Mouse (Mus musculus) adrenal gland, postnatal 36 days (tissue): ENCODE results near the gene Safb. TPM values are rescaled to one million over a fixed set of nuclear protein-coding genes. Genes with fewer than 3 reads are reported as not detected.
"Not testable (repeated sequence)": the region's sequence is repeated elsewhere in the genome, so short reads cannot be mapped to it uniquely, and the experiment has no call there.

ENCODE experiments used
- DNase-seq, 2 experiments: peaks; one replicate each; pipeline ENCODE4 v3.0.0; 2021; ENCODE audit warnings: mixed read lengths in 1 of 2
- total RNA-seq, 2 experiments: library from RNA; stranded (reverse); gene quantifications; 2 replicates each; pipeline ENCODE4 v1.2.3; 2021

The Safb gene
- total RNA-seq, 2 experiments from 2014 or later, result 103 to 122 TPM

DNA sequence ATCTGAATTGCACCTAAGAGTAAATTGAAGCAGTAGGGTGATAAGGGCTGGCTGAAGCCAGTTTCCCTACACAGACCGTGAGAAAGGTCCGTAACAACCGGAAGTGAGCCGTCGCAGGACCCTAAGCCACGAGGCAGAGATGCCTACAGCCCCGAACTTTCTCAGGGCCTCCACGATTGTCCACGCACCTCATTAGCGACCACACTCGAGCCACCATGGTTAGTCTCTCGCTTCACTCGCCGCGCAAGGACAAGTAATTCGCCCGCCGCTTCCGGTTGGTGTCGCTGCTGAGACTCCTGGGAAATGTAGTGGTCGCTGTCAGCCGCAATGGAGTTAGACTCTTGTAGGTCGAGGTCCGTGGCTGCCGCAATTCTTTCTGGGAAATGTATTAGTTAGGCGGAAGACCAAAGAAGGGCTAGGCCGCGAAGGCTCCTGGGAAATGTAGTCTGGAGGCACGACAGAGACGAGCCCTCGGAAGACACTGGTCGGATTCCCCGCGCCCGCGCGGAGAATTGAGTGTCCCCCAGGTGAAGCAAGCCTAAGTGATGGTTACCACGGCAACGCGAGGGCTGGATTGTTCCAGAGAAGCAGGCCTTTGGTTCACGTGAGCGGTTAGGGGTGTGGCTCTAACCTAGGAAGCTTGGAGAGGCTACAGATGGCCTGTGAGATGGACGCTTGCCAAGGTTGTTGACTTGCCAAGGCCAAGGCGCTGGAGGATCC, 25.0 kb downstream of the Safb start, which contains the start of gene 2410015M20Rik:
TSS of gene 2410015M20Rik (minus strand) at position 320 of the 720 bp plus-strand sequence.
- peak; percentile 93 to 94 for DNase-seq

DNA sequence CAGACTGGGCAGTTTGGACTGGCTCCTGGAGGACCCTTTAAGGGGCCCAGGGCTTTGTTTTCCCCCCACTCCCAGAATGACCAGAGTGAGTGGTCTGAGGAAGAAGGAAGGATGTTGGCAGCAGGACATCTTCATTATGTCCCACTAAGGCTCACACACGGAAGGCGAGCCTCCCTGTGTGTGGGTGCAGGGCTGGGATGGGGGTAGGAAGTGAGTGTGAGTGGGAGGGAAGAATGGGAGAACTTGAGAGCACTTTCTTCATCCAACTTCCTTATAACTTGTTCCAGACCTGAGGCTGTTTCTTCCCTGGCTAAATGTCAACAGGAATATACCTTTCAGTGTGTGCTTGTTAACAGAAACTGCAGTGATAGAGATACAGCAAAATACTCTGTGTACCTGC, 26.7 kb downstream of the Safb start:
- no peak for DNase-seq

DNA sequence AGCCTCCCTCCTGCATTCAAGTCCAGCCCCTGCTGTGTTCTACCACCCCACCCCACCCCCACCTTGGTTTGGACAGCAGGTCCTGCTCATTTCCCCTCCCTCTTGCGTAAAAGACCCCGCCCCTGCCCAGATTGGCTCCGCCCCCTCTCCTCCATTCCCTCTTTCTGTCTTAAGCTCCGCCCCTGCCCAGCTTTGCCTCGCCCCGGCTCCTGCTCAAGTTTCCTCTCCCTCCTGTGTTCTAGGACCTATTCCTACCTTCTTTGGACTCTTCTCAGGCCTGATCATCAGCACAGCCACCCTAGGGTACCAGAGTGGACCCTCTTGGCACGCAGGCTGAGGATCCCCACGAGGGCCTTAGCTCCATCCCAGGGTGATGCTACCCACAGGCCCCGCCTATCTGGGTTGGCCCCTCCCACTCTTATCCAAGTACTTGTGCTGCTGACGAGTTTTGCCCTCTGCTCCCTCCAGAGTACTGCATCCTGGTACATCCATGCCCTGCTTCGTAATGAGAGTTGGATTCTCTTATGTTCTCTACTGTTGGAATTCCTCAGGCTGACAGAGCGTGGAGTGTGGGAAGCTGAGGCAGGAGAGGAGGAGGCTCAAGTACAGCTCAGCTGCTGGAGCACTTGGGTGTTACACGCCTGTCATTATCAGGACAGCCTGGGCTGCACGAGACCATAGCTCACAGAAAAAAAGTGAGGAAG, 27.4 kb downstream of the Safb start:
- peak in 1 of 2 experiments; percentile 72 for DNase-seq

DNA sequence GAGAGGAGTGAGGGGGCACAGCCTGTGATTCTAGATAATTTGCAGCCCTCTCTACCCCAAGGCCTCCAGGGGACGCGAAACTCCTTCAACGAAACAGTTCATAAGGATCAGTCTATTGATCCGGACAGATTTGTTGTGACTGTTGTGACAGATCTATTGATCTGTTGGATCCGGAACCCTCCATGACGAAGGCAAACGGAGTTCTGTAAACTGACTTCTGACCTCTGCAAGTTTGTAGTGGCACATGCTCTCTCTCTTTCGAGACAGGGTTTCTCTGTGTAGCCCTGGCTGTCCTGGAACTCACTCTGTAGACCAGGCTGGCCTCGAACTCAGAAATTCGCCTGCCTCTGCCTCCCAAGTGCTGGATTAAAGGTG, 27.9 kb downstream of the Safb start:
- not testable (repeated sequence) for DNase-seq

DNA sequence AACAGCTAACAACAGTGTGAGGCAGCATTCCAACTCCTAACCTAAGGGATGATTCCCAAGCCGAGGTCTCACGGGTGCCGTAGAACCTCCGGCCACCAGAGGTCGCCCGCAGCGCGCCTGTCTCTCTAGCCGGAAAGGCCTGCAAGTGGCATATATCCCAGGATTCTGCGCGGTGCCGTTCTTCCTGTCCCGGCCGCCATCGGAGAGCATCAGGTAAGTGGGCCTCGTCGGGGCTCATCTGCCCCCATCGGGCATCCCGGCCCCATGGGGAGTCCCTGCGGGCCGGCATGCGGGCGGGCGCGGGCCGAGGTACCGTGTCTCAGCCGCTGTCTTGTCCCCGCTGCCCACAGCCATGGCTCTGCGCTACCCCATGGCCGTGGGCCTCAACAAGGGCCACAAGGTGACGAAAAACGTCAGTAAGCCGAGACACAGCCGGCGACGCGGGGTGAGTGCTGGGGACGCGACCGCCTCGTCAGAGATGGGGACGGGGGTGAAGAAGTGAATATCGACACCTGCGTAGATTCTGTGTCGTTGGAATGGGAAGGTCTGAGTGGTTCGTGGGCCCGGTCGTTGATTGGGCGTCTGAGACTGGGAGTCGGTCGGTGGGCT, 28.7 kb downstream of the Safb start, which contains the start of gene Rpl36:
TSS of gene Rpl36 (plus strand) at position 181 of the 609 bp plus-strand sequence.
- DNase-seq, result peak; percentile 97

DNA sequence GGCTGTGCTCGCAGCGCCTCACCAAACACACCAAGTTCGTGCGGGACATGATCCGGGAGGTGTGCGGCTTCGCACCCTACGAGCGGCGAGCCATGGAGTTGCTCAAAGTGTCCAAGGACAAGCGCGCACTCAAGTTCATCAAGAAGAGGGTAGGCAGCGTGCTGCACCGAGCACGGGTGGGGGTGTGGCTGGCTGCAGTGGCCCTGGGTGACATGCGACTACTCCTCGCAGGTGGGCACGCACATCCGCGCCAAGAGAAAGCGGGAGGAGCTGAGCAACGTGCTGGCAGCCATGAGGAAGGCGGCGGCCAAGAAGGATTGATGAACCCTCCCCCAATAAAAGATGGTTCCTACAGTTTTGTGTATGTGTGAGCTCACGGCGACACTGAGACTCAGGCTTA, 29.3 kb downstream of the Safb start:
- peak; percentile 56 to 59 for DNase-seq

DNA sequence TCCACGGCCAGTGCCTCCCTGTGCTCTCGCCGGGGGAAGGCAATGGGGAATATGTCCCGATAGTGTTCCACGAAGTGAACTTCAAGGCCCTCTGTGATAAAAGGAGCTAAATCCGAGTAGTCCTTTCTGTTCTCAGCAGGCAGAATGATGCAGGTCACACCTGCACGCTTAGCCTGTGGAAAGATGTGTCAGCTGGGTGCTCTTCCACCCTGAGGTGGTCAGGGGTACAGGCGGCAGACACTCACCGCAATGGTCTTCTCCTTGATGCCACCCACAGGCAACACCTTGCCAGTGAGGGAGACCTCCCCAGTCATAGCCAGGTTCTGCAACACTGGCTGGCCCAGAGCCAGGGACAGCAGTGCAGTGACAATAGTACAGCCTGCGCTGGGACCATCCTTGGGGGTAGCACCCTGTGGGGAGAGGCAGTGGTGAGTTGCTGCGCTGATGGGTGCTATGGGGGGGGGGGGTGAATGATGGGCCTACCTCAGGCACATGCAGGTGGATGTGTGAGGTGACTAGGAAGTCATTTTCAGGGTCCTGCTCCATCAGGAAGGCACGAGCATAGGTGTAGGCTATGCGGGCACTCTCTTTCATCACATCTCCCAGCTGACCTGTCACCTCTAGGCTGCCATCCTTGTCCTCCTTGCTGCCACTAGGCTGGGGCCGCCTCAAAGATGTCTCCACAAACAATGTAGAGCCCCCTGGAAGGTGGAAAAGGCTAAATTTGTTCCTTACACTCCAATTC, 29.9 kb downstream of the Safb start:
- DNase-seq, result peak; percentile 58 to 67

DNA sequence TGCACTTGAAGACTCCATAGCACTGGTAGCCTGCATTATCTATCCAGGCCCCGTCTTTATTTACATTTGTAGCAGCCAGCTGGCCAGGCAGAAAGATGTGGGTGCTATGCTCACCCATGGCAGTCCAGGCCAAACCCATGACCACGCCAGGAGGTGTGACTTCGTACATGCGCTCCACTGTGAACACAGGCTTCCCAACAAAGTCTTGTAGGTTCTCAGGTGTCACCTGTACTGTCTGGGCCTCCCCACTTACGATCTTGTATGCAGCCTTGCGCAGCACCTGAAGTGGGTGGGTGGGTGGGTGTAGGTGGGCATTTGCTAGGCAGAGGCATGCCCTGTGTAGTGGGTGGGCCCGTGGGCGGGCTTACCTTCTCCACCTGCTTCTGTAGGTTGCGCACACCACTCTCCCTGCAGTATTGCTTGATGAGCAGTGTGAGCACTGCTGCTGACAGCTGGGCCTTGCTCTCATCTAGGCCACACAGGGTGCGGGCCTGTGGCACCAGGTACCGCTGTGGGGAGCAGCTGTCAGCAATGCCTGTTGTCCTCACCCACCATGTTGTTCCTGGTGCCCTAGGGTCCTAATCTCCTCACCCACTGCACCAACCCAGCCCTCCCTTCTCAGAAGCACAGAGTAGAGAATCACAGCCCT, 30.6 kb downstream of the Safb start:
- no peak for DNase-seq

DNA sequence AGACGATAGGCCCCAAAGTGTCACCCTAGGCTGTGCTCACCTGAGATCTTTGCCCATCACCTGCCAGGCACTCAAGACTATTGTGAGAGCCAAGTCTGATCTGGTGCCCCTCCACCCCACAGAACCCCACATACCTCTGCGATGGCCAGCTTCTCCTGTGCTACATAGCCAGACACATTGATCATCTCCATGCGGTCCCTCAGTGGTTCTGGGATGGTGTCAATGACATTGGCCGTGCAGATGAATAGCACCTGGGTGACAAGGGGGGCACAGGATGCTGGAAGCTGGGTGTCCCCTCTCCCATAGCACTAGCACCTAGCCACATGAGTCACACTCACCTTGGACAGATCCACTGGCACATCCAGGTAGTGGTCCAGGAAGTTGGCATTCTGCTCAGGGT, 31.2 kb downstream of the Safb start:
- no peak for DNase-seq

DNA sequence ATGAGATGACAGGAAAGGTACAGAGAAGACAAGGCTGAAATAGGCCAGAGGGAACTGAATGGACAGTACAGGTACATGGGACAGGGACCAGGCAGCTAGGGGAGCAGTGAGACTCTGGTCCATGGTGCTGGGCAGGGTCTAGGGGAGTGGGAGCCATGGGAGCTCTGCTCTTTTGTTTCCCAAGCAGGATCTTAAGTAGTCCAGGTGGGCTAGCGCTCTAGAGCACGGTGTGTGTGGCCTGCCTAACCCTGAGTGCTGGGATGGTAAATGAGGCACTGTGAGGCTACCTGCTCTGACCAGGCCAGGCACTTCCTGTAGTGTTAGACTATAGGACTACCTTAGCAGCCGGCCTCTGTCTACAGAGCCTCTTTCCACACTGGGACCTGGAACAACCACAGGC, 32.1 kb downstream of the Safb start:
- DNase-seq, result no peak

DNA sequence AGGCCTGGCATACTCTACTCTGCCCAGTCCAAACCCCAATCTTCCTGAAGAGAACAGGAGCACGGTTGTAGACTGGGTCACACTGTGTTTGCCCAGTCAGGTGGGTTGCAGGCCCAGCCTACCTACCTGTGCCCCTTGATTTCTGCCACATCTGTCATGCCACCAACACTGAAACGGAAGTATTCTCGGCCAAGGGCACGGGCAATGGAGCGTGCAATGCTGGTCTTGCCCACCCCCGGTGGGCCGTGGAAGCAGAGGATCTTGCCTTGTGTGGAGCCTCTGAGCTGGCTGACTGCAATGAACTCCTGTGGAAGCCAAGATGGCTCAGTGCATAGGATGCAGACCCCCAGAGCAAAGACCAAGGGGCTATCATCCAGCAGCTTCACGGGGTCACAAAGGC, 33.0 kb downstream of the Safb start:
- no peak for DNase-seq

DNA sequence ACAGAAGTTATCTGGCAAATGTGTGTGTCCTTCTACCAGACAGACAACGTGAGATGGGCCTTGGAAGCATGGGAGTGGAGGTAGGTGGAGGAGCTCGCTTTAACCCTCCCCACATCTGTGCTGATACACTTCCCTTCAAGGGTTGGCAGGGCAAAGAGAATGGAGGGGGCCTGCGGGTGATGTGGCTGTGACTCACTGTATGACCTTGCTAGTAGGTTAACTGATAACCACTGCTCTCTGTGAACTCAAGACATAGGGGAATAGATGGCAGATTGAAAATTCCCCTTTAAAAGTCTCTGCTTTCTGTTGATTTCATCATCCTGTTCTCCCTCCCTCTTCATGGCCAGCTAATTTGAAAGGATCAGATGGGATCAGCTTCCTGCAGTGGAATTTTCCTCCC, 40.9 kb downstream of the Safb start:
- peak; percentile 78 to 83 for DNase-seq

DNA sequence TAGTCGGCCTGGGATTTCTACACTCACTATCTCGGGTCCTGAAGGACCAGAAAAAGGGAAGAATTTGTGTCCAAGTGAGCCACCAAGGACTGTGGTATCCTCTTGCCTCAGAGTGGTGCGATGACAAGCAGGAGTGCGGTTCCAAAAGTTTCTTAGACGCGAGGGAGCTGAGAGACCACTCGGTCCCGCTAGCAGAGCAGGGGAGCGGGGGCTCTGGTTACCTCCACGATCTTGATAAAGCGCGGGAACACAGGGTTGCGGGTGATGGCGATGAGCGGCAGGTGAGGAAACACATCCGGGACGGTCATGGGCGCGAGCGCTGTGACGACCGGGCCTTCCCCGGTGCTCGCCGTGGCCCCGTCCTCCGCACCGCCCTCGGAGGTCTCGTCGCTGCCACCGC, 41.6 kb downstream of the Safb start:
- no peak for DNase-seq

DNA sequence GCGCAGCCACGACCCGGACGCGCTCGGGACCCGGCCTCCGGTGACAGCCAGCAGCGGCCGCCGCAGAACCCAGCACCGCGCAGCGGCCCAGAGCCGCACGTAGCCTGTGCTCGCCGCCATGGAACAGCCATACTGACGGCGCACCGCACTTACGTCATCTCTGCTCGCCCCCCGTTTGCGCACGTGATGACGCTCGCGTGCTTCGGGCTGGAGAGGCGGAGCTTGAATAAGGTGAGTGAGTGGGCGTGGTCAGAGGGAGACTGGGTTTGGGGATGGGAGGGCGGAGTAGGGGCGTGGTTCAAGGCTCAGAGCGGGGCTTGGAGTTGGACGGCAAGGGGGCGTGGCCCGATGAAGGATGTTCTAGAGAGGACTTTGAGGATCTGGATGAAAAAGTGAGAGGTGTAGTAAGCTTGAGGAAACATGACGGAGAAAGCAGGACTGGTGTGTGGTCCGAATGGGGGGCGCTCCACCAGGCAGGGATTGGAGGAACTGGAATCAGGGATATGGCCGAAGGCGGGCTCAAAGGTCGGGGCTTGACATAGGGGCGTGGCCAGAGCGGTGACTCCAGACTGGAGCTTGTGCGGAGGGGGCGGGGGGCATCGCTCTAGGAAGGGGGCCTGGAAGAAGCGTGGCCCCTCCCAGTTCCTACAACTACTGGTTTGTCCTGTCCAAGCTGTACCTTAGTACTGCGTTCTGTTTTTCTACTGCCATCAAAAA, 42.3 kb downstream of the Safb start, which contains the start of gene Lonp1:
TSS of gene Lonp1 (minus strand) at position 134 of the 717 bp plus-strand sequence.
- DNase-seq, result peak; percentile 97 to 98

DNA sequence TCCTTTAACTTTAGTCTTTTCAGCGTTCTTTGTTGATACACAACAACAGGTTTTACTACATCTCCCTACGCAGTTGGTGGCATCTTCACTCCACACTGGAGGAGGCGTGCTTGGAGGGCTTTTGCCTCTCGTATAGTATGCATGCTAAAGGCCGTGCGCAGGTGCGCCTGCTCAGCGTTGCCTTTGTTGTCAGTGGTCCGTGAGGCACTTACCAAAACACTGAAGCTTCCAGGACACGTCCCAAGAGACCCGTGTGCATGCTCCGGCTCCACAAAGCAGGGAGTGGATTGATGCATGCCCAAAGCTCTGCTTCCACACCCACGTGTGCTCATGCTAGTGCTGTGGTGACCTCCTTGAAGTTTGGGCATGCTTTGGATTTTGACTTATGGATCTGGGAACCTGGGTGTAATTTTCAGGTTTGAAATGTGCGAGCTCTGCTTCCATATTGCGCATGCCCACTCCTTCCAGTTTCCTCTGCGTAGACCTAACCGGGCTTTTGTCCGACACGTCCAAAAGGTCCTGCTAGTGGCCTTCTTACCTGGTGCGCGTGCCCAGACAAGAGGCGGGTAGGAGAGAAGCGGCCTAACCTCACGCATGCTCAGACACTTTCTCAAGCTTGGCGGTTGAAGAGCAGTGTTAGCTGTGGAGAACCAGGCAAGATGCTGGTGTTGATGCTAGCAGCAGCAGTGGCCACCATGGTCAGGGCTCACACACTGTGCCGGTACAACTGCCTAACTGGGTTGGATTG, 43.1 kb downstream of the Safb start, which contains the start of gene Catsperd:
TSS of gene Catsperd (plus strand) at position 614 of the 748 bp plus-strand sequence.
- peak; percentile 49 to 52 for DNase-seq

DNA sequence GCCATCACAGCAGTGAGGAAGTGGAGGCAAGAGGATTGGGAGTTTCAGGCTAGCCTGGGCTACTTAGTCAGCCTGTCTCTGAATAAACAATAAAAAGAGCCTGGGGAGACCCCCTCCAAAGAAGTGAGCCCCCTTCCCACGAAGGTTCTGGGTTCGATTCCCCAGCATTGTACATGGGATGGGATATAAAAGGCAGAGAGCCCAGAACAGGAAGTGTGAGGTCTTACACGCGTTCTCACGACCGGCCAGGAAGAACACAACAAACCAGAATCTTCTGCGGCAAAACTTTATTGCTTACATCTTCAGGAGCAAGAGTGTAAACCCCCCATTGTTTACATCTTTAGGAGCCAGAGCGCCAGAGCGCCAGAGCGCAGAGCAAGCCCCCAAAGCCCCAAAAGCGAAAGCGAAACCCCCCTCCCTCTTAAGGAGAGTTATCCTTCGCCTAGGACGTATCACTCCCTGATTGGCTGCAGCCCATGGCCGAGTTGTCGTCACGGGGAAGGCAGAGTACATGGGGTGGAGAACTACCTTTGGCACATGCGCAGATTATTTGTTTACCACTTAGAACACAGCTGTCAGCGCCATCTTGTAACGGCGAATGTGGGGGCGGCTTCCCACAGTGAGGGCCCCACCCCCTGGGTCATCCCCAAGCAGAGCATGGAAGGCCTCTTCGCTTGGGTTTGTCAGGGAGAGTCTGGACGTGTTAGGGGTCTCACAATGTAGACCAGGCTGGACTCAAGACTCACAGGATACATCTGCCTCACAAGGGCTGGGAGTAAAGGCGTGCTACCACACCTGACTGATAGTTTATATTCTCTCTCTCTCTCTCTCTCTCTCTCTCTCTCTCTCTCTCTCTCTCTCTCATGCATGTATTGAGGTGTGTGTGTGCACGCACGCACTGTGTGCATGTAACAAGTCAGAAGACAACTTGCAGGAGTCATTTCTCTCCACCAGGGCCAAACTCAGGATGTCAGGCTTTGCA, 45.5 kb downstream of the Safb start:
- not testable (repeated sequence) for DNase-seq

DNA sequence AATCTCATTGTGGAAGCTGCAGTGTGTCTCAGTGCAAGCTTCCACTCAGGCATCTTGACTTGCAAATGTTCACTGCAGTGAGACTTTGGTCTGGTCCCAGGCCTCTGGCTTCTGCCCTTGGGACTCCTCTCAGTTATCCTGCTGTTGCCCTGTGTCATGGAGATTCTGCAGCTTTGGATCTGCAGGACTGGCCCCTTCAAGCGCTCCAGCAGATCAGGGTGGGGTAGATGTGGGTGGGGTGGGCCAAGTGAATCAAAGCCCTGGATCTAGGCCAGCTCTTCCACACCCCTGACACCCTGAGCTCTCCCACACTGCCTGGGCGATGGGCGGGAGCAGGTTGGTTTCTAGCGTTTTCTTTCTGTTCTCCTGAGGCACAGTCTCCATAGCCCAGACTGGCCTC, 47.2 kb downstream of the Safb start:
- no peak for DNase-seq

DNA sequence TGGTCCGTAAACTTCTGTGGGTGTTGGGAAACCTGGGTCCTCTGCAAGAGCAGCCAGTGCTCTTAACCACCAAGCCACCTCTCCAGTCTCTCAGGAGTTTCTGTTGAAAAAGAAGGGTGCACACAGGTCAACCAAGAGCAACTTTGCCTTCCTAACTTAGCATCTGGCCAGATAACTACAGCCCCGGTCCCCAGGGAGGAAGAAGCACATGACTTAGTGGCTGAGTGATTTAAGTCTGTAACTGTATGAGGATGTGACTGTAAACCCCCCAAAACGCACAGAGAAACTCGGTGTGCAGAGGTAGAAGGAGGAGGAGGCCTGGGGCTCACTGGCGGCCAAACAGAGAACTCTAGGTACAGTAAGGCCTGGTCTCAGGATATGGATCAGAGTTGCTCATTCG, 49.4 kb downstream of the Safb start:
- DNase-seq, result peak in 1 of 2 experiments; percentile 30

DNA sequence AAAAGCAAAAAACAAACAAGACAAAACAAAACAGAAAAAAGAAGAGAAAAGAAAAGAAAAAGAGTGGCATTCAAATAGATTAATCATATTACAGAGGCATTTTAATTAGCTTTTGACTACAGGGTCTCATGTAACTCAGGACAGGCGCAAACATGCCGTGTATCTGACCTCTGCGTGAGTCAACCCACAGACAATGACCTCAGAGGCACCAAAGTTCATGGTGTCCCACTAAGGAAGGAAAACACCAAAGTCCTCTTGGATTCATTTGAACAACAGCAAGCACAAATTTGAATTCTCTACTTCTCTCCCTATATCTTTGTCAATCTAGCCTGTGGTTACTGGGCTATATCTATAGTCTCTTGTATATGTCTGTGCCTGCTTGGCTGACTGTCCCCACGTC, 58.6 kb downstream of the Safb start:
- no peak for DNase-seq
